Mouse (Mus musculus) duodenum, adult 2 months (tissue): ENCODE data around the gene Gpr179. TPM values are rescaled to one million over a fixed set of nuclear protein-coding genes. Genes with fewer than 3 reads are reported as not detected.

Experiments
- polyA plus RNA-seq: library from polyadenylated mRNA; depleted of rRNA; stranded (reverse); fragments of >200 nt; gene quantifications from 2 replicates; pipeline ENCODE4 v1.2.3, GENCODE M21; 2012; ENCODE audit warnings: low replicate concordance; rRNA removed

The Gpr179 gene
- polyA plus RNA-seq: 0.04 TPM in 2 replicates

DNA sequence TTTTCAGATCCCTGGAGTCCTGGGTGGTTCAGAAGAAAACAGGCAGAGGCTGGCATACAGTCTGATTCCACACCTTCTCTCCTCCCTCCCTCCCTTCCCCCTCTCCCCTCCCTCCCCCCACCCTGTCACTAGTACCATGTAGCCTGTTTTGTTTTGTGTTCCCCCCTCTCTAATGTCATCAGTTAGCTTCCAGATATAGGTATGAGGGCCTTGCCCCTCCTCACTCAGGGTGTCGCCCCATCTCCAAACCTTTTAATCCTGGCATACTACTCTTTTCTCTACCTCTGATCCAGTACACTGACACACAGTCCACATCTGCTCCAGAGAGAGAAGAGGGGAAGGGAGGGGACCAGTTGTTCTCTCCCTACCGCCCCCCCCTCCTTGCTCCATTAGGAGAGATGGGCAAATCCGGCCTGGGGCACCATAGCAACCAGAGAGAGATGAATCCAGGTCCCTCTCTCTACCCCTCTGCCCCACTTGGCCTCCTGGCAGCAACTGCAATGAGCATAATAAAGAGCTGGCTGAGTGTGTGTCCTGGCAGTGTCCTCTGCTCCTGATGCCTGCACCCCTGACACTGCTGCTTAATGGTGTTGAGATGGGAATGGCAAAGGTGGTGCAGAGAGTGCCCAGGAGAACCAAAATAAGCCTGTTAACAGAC, at the start of gene Gpr179:
Gene Gpr179, minus strand, starts transcription at position 51 of the 658 bp plus-strand sequence.

GRCm38 (mm10) chr11:97361948-97362648, 10.2 kb upstream of the Gpr179 start, which contains the start of gene Socs7:
TSS of gene Socs7 (plus strand) at chr11:97362551.

DNA sequence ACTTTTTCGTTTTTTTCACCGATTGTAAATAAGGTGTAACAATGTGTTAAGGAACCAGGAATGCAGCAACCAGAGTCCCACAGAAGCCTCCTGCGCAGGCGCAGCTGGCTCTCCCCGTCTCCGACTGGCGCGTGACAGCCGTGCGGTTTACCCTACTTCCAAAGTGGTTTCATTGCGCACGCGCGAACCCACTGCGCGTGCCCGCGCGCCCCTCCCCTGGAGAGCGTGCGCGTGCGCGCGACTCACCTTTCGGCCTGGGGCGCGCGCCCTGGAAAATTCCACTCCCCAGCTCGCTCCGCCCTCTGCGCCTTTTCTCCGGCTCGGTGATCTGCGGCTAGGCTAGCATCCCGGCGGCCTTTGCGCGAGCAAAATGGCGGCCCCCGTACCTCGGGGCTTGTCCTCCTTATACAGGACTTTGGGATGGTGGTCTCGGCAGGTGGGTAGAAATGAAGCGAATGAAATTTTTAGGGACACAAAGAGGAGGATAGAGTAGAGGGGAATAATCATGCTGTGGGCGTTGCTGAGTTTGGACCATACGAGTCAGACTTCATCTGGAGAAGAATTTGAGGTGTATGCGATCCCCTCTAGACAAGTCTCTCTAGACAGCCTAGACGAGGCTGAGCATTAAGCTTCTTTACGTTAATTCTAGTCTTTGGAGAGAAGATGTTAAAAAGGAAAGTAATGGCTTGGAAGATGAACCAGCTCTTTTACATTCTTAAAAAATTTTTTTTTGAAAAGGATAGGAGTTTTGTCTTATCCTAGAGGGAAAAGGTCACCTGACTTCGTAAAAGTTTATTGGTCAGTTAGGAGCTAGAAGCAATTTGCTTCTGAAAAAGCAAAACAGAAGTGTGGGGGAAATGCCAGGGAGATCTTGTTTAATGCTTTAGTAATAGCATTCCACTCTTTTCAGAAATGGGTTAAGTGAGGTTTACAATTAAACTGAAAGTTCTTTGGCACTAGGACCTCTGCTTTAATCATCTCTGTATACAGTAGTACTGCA, 36.1 kb downstream of the Gpr179 start, which contains the start of gene Mrpl45:
Gene Mrpl45, plus strand, starts transcription at position 213 of the 1,000 bp plus-strand sequence.

Other genes starting within 250 kb of the Gpr179 start
- gene Tbx21, start 236.7 kb downstream of the Gpr179 start, polyA plus RNA-seq: 0.54 and 2.3 TPM in 2 replicates
- gene Tbkbp1, start 200.6 kb downstream of the Gpr179 start, polyA plus RNA-seq: 8.4 and 14.9 TPM in 2 replicates
- gene Kpnb1, start 164.2 kb downstream of the Gpr179 start, polyA plus RNA-seq: 4.6 and 7.9 TPM in 2 replicates
- 18.2 and 19.6 TPM in 2 replicates for gene Npepps, start 71.4 kb downstream of the Gpr179 start, polyA plus RNA-seq
- gene Mrpl45, start 36.4 kb downstream of the Gpr179 start, polyA plus RNA-seq: 8.3 and 10.2 TPM in 2 replicates
- gene Socs7, start 10.5 kb upstream of the Gpr179 start, polyA plus RNA-seq: 3.6 and 4.0 TPM in 2 replicates
- 11.6 and 19.6 TPM in 2 replicates for gene Arhgap23, start 63.5 kb upstream of the Gpr179 start, polyA plus RNA-seq
- gene 4933428G20Rik, start 148.3 kb upstream of the Gpr179 start, polyA plus RNA-seq: not detected in 2 replicates
- 0.27 and 0.47 TPM in 2 replicates for gene Srcin1, start 224.1 kb upstream of the Gpr179 start, polyA plus RNA-seq